Mouse (Mus musculus) hindbrain, embryonic 12.5 days (tissue): ENCODE measurements around the gene Mars2. TPM values are rescaled to one million over a fixed set of nuclear protein-coding genes. Genes with fewer than 3 reads are reported as not detected.

Source experiments
- ATAC-seq: fragments of 200-750 bp; cut with Nextera tagmentation; 2 replicates; pipeline ENCODE4 v1.8.0; 2017; ENCODE audit warnings: moderate TSS enrichment; ENCODE audit not compliant: low FRiP score
- H3K27ac ChIP-seq: fragments of 300-500 bp; sonication (generic); 2 replicates; pipeline ENCODE4 v1.5.1; 2016; ENCODE audit warnings: mild to moderate bottlenecking
- H3K27me3 ChIP-seq: fragments of 300-500 bp; sonication (generic); 2 replicates; pipeline ENCODE4 v1.6.1; 2016; ENCODE audit warnings: mild to moderate bottlenecking
- H3K36me3 ChIP-seq: fragments of 300-500 bp; sonication (generic); 2 replicates; pipeline ENCODE4 v1.6.1; 2016; ENCODE audit warnings: mild to moderate bottlenecking
- H3K4me1 ChIP-seq: fragments of 300-500 bp; sonication (generic); 2 replicates; pipeline ENCODE4 v1.6.1; 2016
- H3K4me2 ChIP-seq: fragments of 300-500 bp; sonication (generic); replicated peaks from 2 replicates; pipeline ENCODE4 v1.6.1; 2016; ENCODE audit warnings: mild to moderate bottlenecking
- H3K4me3 ChIP-seq: fragments of 300-500 bp; sonication (generic); 2 replicates; pipeline ENCODE4 v1.5.1; 2016; ENCODE audit warnings: mild to moderate bottlenecking
- H3K9ac ChIP-seq: fragments of 300-500 bp; sonication (generic); 2 replicates; pipeline ENCODE4 v1.6.1; 2016; ENCODE audit warnings: mild to moderate bottlenecking, moderate library complexity
- H3K9me3 ChIP-seq: fragments of 300-500 bp; sonication (generic); replicated peaks from 2 replicates; pipeline ENCODE4 v1.6.1; 2016; ENCODE audit warnings: mild to moderate bottlenecking
- whole genome bisulfite sequencing: fragments of 180-500 bp; shearing (Covaris S2); methylation state at CpG from one replicate; pipeline ENCODE4 v1.1.7; 2016; 5-methylcytosine and 5-hydroxymethylcytosine counted together
- polyA plus RNA-seq: library from polyadenylated mRNA; unstranded; fragments of >200 nt; fragmentation: Nextera tagmentation; extraction: Ambion mirVana; gene quantifications from 2 replicates; pipeline ENCODE4 v1.2.1, GENCODE M21; 2016

Gene Mars2
- 3.2 and 3.6 TPM in 2 replicates for polyA plus RNA-seq

DNA sequence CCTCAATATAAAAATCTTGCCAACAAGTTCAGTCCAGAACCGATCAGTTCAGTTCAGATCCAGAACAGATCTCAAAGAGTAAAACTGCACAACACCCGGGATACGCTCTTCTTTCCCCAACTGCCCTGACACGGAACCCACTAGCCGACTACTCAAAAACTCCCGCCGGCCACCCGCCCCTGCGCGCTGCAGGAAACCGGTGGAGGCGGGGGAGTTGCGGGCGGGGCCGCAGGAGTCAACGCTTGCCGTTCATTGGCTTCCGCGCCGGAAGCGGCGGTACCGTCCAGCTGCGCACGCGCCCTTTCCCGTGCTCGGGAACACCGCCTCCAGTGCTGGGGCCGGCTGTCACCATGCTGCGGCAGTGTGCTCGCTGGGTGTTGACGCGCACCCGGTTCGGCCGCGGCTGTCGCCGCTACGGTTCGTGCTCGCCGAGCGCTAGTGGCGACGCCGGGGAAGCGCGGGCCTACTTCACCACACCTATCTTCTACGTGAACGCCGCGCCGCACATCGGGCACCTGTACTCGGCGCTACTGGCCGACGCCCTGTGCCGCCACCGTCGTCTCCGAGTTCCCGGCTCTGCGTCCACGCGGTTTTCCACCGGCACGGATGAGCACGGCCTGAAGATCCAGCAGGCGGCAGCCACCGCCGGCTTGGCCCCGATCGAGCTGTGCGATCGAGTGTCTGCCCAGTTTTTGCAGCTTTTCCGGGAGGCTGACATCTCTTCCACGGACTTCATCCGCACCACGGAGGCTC lies at the start of gene Mars2:
Gene Mars2, plus strand, starts transcription at position 288 of the 753 bp plus-strand sequence.
- WGBS: under 1% methylated on average over 82 of the region's 82 CpGs
- Histone ChIP-seq H3K27me3 (no peaks in the 10 kb centered on the region), H3K4me1 (peaks cover 35% of the 10 kb centered on the region), H3K9ac (peak within 1 kb of the TSS; percentile 81), H3K9me3 (no peaks in the 10 kb centered on the region), H3K4me2 (peak within 1 kb of the TSS; percentile 89), H3K36me3 (no peaks in the 10 kb centered on the region), H3K27ac (peak within 1 kb of the TSS; percentile 79), H3K4me3 (peak within 1 kb of the TSS; percentile 83)
- peak; percentile 99 for ATAC-seq

DNA sequence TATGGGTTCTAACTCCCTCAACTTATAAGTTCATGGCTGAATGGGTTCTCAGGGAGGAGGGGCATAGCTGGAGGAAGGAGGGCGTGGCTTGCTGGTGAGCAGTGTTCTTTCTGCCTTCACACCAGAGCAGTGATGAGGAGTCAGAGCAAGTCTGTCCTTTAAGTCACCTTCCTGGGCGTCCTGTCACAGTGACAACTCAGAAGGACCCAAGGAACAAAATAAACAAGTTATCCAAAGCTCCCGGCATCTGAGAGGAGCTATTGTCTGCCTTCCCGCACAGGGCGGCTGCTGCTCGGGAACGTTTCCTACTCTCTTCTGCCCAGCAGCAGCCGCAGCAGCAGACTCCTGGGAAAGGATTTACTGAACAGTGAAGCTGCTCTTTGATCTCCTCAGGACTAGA lies 45.0 kb upstream of the Mars2 start:
- H3K9ac ChIP-seq: peak overlapping the region; percentile 33; the same call in 1 of the 2 replicates
- no peaks in the 10 kb centered on the region; the same call in 1 of the 2 replicates for H3K36me3 ChIP-seq
- peak; percentile 29; the same call in 1 of the 2 replicates for ATAC-seq

DNA sequence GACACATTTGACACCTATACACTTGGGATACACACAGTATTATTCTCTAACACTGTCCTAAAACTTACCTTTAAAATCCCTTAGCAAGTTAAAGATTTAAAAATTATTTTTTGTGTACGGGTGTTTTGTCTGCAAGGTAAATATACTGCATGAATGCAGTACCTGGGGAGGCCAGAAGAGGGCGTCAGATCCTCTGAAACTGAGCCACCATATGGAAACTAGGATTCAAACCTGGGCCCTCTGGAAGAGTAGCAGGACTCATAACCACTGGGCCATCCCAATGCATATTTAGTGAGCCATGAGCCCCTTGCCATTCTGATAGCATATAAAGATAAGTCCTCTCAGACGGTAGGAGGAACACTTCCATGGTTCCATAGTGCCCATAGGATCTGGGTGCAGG lies 44.2 kb upstream of the Mars2 start:
- 48% methylated on average over 3 of the region's 3 CpGs for WGBS
- Histone ChIP-seq H3K27ac (no peak overlapping the region), H3K36me3 (no peaks in the 10 kb centered on the region; the same call in 1 of the 2 replicates), H3K9me3 (no peaks in the 10 kb centered on the region), H3K27me3 (no peaks in the 10 kb centered on the region; the same call in 1 of the 2 replicates), H3K4me1 (peaks cover 31% of the 10 kb centered on the region), H3K9ac (no peak overlapping the region), H3K4me3 (no peak overlapping the region), H3K4me2 (no peak overlapping the region)
- ATAC-seq: 0 out of 2 replicates have a peak, but pooled peaks have one; percentile 6

More for the DNA sequence above, 45.0 kb upstream of the Mars2 start:
- peak overlapping the region; percentile 40; the same call in 1 of the 2 replicates for H3K27ac ChIP-seq
- WGBS: 20% methylated on average over 8 of the region's 8 CpGs
- no peaks in the 10 kb centered on the region; the same call in 1 of the 2 replicates for H3K27me3 ChIP-seq
- peak overlapping the region; percentile 27 for H3K4me3 ChIP-seq
- H3K9me3 ChIP-seq: no peaks in the 10 kb centered on the region
- H3K4me1 ChIP-seq: peaks cover 35% of the 10 kb centered on the region
- peak overlapping the region; percentile 45 for H3K4me2 ChIP-seq

DNA sequence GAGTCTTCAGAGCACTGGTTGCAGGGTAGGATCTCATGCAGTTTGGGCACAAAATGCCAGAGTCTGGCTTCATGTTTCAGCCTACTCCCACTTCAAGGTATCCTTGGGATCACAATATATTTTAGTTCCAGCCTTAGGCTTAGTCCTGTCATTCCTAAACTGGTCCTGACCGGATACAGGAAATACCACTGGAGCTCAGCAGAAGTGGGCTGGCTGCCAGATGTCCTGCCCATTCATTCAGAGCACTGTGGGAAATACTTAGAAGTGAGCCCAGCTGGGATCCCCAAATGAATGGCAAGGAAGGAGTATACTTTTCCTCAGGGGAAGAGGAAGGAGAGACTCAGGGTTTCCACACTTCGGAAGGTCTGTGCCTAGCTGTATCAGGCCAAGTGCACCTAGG lies 43.7 kb upstream of the Mars2 start:
- 48% methylated on average over 2 of the region's 2 CpGs for WGBS
- H3K9ac ChIP-seq: no peak overlapping the region
- no peaks in the 10 kb centered on the region; the same call in 1 of the 2 replicates for H3K36me3 ChIP-seq
- no peaks in the 10 kb centered on the region for H3K9me3 ChIP-seq
- peak; percentile 57 for ATAC-seq
- H3K27ac ChIP-seq: 0 out of 2 replicates have a peak overlapping the region, but pooled peaks have one; percentile 8
- no peaks in the 10 kb centered on the region; the same call in 1 of the 2 replicates for H3K27me3 ChIP-seq
- no peak overlapping the region for H3K4me2 ChIP-seq
- peaks cover 31% of the 10 kb centered on the region for H3K4me1 ChIP-seq
- H3K4me3 ChIP-seq: no peak overlapping the region

DNA sequence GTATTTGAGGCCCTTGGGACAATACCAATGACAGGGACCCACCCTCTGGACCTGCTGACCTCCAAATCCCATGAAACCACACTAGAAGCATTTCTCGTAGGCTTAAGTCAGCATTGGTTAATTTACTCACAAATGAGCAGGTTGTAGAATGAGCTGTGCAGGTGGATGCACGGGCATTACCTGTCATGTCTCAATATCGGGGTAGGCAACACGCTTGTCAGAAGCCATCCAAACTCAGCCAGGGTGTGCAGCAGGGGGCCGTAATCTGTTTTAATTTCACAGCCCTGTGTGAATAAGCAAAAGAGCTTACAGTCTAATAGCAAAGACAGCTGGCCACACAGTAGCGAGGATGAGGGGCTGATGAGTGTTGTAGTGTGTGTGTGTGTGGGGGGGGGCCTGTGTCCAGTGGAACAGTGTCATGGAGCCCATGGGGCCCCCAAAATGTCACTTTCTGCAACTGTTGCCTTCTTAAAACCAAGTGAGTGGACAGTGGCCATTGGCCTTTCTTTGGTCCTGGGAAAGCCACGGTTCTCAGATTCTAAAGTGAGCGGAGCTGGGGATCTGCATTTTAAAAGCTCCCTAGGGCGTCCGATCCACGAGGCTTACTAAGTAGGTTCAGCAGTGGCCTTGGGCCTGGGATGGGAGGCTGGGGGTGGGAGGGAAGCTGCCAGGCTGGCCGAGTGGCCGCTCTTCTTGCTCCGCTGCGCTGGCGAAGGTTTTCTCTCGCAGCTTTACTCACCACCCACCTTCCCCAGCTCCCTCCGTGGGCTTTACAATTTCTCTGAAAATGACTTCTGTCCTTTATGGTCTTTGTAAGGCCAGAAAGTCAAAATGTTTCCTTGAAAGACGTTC lies 42.7 kb upstream of the Mars2 start:
- no peaks in the 10 kb centered on the region for H3K9me3 ChIP-seq
- 20% methylated on average over 19 of the region's 19 CpGs for WGBS
- no peaks in the 10 kb centered on the region; the same call in 1 of the 2 replicates for H3K36me3 ChIP-seq
- no peak overlapping the region for H3K9ac ChIP-seq
- no peak overlapping the region for H3K4me3 ChIP-seq
- no peaks in the 10 kb centered on the region; the same call in 1 of the 2 replicates for H3K27me3 ChIP-seq
- H3K27ac ChIP-seq: no peak overlapping the region
- peaks cover 31% of the 10 kb centered on the region for H3K4me1 ChIP-seq
- no peak for ATAC-seq
- H3K4me2 ChIP-seq: peak overlapping the region; percentile 20

DNA sequence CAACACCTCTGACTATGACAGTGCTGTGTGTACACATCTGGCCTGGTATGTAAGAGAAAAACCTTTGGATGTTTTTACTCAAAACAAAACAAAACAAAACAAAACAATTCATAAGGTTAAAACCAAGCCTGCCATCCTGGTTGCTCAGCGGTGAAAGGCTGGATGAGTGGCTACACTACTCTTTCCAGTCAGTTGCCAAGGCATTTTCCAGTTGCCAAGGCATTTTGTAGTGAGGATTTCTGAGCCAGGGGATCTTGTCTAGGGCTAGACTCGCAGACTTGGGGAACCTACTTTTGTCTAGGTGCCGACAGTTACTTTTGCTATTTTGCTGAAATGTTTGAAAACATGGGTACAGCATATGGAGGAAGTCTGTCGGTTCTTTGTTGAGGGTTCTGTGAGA lies 42.0 kb upstream of the Mars2 start:
- no peaks in the 10 kb centered on the region; the same call in 1 of the 2 replicates for H3K27me3 ChIP-seq
- no peak overlapping the region for H3K9ac ChIP-seq
- no peak overlapping the region for H3K4me2 ChIP-seq
- no peaks in the 10 kb centered on the region; the same call in 1 of the 2 replicates for H3K36me3 ChIP-seq
- peaks cover 31% of the 10 kb centered on the region for H3K4me1 ChIP-seq
- no peak overlapping the region for H3K27ac ChIP-seq
- 57% methylated on average over 4 of the region's 4 CpGs for WGBS
- H3K4me3 ChIP-seq: no peak overlapping the region
- no peak for ATAC-seq
- H3K9me3 ChIP-seq: no peaks in the 10 kb centered on the region

DNA sequence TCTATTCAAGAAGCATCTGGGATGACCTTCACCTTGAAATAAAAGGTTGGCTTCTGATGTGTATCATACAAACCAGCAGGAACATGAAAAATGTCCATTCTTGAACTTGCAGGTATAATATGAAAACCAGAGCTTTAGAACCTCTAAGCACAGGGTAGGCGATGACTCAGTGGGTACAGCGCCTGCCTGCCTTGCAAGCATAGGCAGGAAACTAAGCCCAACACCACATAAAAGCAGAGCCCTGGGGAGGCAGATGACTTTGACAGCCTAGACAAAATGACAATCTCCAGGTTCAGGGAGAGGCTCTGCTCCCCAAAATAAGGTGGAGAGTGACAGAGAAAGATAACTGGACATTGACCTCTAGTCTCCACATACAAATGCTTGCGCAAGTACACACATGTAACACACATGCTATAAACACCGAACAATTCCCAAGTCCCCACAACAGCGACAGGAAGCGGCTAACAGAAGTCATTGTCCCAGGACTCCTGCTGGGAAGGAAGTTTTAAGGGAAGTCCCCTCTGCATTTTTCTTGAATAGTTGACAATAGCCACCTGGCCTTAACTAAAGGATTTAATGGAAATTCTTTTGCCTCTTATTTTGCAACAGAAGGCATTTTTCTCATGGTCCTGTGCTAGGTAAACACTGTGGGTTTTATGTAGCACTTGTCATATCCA lies 40.5 kb upstream of the Mars2 start:
- Histone ChIP-seq H3K4me1 (peaks cover 31% of the 10 kb centered on the region), H3K27ac (no peak overlapping the region), H3K9ac (no peak overlapping the region), H3K36me3 (no peaks in the 10 kb centered on the region), H3K27me3 (no peaks in the 10 kb centered on the region; the same call in 1 of the 2 replicates), H3K9me3 (no peaks in the 10 kb centered on the region), H3K4me3 (no peak overlapping the region), H3K4me2 (no peak overlapping the region)
- no peak for ATAC-seq
- WGBS: 32% methylated on average over 6 of the region's 6 CpGs

DNA sequence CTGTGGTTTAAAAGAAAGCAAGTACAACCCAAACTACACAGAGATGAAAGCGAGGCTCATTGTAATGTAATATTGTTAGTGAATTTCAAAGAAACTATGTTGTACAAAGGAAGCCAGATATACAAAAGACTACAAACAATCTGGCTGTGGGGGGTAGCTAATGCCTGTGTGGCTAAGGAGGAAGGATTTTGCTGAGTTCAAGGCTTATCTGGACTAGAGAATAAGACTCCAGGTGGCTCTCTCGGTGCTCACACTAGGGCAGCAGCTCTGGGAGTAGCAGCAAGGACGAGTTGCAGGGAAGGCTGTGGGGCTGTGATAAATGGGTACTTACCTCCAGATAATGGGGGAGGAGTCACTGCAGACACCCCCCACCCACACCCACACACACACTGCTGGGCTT lies 38.3 kb upstream of the Mars2 start:
- H3K27me3 ChIP-seq: no peaks in the 10 kb centered on the region; the same call in 1 of the 2 replicates
- no peak overlapping the region for H3K27ac ChIP-seq
- H3K36me3 ChIP-seq: no peaks in the 10 kb centered on the region
- H3K9me3 ChIP-seq: no peaks in the 10 kb centered on the region
- H3K4me3 ChIP-seq: no peak overlapping the region
- 23% methylated on average over 3 of the region's 3 CpGs for WGBS
- H3K4me1 ChIP-seq: peaks cover 18% of the 10 kb centered on the region
- no peak for ATAC-seq
- no peak overlapping the region for H3K4me2 ChIP-seq
- H3K9ac ChIP-seq: no peak overlapping the region

DNA sequence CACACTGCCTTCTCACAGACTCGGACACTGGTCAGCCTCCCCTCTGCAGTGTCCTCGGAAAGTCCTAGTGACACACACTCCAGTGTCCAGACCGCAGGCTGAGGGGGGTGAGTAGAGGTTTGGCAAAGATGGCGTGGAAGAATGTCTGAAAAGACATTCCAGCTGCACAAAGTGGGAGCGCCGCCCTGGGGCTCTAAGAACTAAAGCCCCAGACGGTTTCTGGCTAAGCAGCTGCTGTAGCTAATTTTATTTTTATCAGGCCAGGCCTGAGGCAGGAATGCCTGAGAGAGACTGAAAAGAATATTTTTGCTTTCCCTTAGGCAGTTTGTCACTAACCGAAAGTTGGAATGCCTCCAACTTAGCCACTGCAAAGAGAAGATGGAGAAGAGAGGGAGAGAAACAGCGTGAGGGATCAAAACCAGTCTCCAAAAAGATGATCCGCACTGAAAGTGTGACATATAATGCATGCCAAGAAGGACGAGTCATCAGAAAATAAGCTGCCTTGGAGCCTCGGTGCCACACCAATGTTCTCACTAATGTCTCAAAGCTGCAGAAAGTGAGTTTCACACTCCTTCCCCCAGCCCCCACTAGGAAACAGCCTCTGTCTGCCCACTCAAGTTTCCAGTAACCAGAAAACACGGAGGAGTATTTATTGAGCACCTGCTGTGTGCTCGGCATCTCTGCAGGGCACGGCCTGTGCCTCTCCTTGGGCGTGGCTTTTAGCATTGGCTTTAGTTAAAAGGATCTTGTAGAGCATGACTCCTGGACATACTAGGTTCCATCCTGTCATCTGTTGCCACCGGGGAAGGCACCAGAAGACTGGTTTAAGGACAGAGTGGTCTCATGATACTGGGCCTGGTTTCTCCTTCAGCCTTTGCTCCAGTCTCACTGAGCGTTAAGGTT lies 34.9 kb upstream of the Mars2 start:
- Histone ChIP-seq H3K27ac (no peak overlapping the region), H3K9me3 (no peaks in the 10 kb centered on the region), H3K4me2 (no peak overlapping the region), H3K27me3 (no peaks in the 10 kb centered on the region), H3K36me3 (no peaks in the 10 kb centered on the region), H3K4me3 (no peak overlapping the region), H3K4me1 (peaks cover 7% of the 10 kb centered on the region; the same call in 1 of the 2 replicates), H3K9ac (no peak overlapping the region)
- 70% methylated on average over 18 of the region's 18 CpGs for WGBS
- no peak; the same call in 1 of the 2 replicates for ATAC-seq

DNA sequence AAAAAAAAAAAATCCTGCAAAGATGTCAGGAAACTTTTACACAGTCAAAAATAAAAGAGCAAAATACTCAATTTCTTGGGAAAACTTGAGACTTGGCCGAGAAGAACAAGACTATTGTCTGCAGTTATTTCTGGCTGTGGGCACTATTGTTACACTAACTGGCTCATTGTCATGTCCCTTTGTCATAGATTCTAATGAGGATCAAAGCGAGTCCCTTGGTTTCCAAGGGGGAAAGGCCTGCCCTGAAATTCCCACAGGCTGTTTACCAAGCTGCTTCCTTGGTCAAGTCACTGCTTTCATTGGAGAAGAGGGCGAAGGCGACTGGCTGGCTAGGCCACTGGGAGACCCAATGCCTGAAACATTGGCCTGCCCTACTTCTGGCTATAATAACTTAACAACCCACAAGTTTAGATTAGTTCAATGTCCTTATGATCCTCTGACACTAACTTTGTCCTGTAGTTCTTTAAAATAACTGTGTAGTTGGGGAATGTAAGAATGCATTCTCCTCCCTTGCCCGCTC lies 31.1 kb upstream of the Mars2 start:
- Histone ChIP-seq H3K9ac (no peak overlapping the region), H3K36me3 (no peaks in the 10 kb centered on the region), H3K27me3 (no peaks in the 10 kb centered on the region), H3K4me2 (no peak overlapping the region), H3K4me1 (peaks cover 7% of the 10 kb centered on the region; the same call in 1 of the 2 replicates), H3K4me3 (no peak overlapping the region), H3K9me3 (no peaks in the 10 kb centered on the region), H3K27ac (no peak overlapping the region)
- ATAC-seq: no peak
- 31% methylated on average over 5 of the region's 5 CpGs for WGBS

DNA sequence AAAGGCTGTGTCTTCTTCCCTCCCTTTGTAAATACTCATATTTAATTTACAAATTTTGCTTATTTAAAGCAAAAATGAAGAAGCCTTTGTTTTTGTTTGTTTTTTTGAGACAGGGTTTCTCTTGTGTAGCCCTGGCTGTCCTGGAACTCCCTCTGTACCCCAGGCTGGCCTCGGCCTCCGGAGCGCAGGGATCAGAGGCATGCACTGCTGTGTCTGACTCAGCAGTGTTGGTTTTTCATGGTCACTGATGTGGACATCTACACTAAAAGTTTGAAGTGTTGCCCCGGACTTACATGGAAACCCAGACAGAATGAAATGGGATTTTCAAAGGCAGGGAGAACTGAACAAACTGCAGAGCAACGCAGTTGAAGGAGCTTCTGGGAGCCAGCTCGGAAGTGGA lies 29.4 kb upstream of the Mars2 start:
- peaks cover 7% of the 10 kb centered on the region; the same call in 1 of the 2 replicates for H3K4me1 ChIP-seq
- 86% methylated on average over 6 of the region's 6 CpGs for WGBS
- no peak overlapping the region for H3K4me2 ChIP-seq
- no peaks in the 10 kb centered on the region for H3K9me3 ChIP-seq
- H3K27me3 ChIP-seq: no peaks in the 10 kb centered on the region
- ATAC-seq: no peak
- H3K27ac ChIP-seq: no peak overlapping the region
- no peak overlapping the region for H3K9ac ChIP-seq
- no peak overlapping the region for H3K4me3 ChIP-seq
- H3K36me3 ChIP-seq: no peaks in the 10 kb centered on the region
